ENCODE assay signal across 28 mouse cellular contexts in genomic region chr4:57185462-57185861, GRCm38 (mm10). TPM values are rescaled to one million over a fixed set of nuclear protein-coding genes. Genes with fewer than 3 reads are reported as not detected.
DNase-seq lines count a peak whose midpoint lies in the region; ATAC-seq and TF ChIP-seq lines count a peak whose summit lies in the region.
"Had no signal": no experiment of that assay in that cellular context is flagged by ENCODE, and none has a peak within 500 bp of the region (broad histone marks: within the 10 kb centered on the region; RNA-seq: fewer than 3 reads in every experiment).

No protein-coding gene starts in this region.

- peak; percentile 56; the same call in 1 of the 2 replicates for ATAC-seq in kidney, embryonic 16.5 days (ENCODE audit: low FRiP score, low TSS enrichment)
- no peak for ATAC-seq in embryonic facial prominence, embryonic 14.5 days (ENCODE audit: low read depth)
- peak; percentile 39 for ATAC-seq in intestine, postnatal 0 days
- peak; percentile 45; the same call in 1 of the 2 replicates for ATAC-seq in stomach, embryonic 16.5 days (ENCODE audit: insufficient read depth, low FRiP score)
- ATAC-seq: CD4-positive, CD25-positive, alpha-beta regulatory T cell, adult 4 months; forebrain, embryonic 14.5 days had no signal

- no peak overlapping the region for H3K9ac ChIP-seq in kidney, embryonic 16.5 days (replicated peaks; ENCODE audit: low read length)
- H3K9ac ChIP-seq in embryonic facial prominence, embryonic 14.5 days (ENCODE audit: low read depth, low read length), result no peak overlapping the region
- no peak overlapping the region for H3K9ac ChIP-seq in intestine, postnatal 0 days (ENCODE audit: low read depth, low read length)
- no peak overlapping the region for H3K9ac ChIP-seq in stomach, embryonic 16.5 days (ENCODE audit: low read length)
- H3K9ac ChIP-seq: embryonic facial prominence, embryonic 13.5 days; hindbrain, embryonic 13.5 days; limb, embryonic 12.5 days; liver, embryonic 15.5 days; lung, embryonic 15.5 days; midbrain, embryonic 12.5 days; neural tube, embryonic 15.5 days had no signal

- no peaks in the 10 kb centered on the region for H3K9me3 ChIP-seq in kidney, embryonic 16.5 days (ENCODE audit: low read length)
- H3K9me3 ChIP-seq in embryonic facial prominence, embryonic 14.5 days (ENCODE audit: control insufficient read depth, low read length), result no peaks in the 10 kb centered on the region
- H3K9me3 ChIP-seq in intestine, postnatal 0 days (ENCODE audit: control insufficient read depth), result no peaks in the 10 kb centered on the region
- no peaks in the 10 kb centered on the region for H3K9me3 ChIP-seq in stomach, embryonic 16.5 days (replicated peaks; ENCODE audit: control insufficient read depth, low read length)
- H3K9me3 ChIP-seq: embryonic facial prominence, embryonic 13.5 days; hindbrain, embryonic 13.5 days; limb, embryonic 12.5 days; liver, embryonic 15.5 days; lung, embryonic 15.5 days; midbrain, embryonic 12.5 days; neural tube, embryonic 15.5 days had no signal

- no peak overlapping the region for H3K4me3 ChIP-seq in kidney, embryonic 16.5 days (ENCODE audit: low read length)
- no peak overlapping the region for H3K4me3 ChIP-seq in embryonic facial prominence, embryonic 14.5 days (ENCODE audit: low read depth, low read length)
- no peak overlapping the region for H3K4me3 ChIP-seq in intestine, postnatal 0 days (ENCODE audit: low read depth, low read length)
- no peak overlapping the region for H3K4me3 ChIP-seq in stomach, embryonic 16.5 days (replicated peaks; ENCODE audit: low read length)
- H3K4me3 ChIP-seq: embryonic facial prominence, embryonic 13.5 days; hindbrain, embryonic 13.5 days; left cerebral cortex, adult 2 months; limb, embryonic 12.5 days; liver, embryonic 15.5 days; lung, embryonic 15.5 days; midbrain, embryonic 12.5 days; neural tube, embryonic 15.5 days had no signal

- DNase-seq in kidney, adult 8-10 months, result no peak
- DNase-seq in embryonic facial prominence, embryonic 14.5 days (ENCODE audit: low spot score), result peak; percentile 33
- no peak for DNase-seq in layer of hippocampus, adult 9-10 months (ENCODE audit: low spot score)
- no peak for DNase-seq in heart, postnatal 36 days
- DNase-seq: adrenal gland, adult 2 months; adrenal gland, postnatal 36 days; cerebellum, adult 2 months; cerebellum, postnatal 14 days; gastrocnemius, postnatal 14 days; heart, postnatal 14 days; kidney, adult 9 months; kidney, postnatal 14 days; retina, postnatal 1 day; right cerebral cortex, postnatal 14 days; thymus, postnatal 4 days had no signal

- intact Hi-C loops in heart, postnatal 36 days (cut with DNase I), result no loop called here

- H3K36me3 ChIP-seq in kidney, embryonic 16.5 days (ENCODE audit: insufficient read depth, low read length), result no peaks in the 10 kb centered on the region
- H3K36me3 ChIP-seq in embryonic facial prominence, embryonic 14.5 days (ENCODE audit: control insufficient read depth, insufficient read depth, low read length), result no peaks in the 10 kb centered on the region
- no peaks in the 10 kb centered on the region for H3K36me3 ChIP-seq in intestine, postnatal 0 days (ENCODE audit: control insufficient read depth, insufficient read depth)
- H3K36me3 ChIP-seq in stomach, embryonic 16.5 days (ENCODE audit: control insufficient read depth, insufficient read depth, low read length), result no peaks in the 10 kb centered on the region
- H3K36me3 ChIP-seq: embryonic facial prominence, embryonic 13.5 days; hindbrain, embryonic 13.5 days; limb, embryonic 12.5 days; liver, embryonic 15.5 days; lung, embryonic 15.5 days; midbrain, embryonic 12.5 days; neural tube, embryonic 15.5 days had no signal

- no peak overlapping the region for H3K27ac ChIP-seq in kidney, embryonic 16.5 days (ENCODE audit: low read length)
- H3K27ac ChIP-seq in embryonic facial prominence, embryonic 14.5 days (replicated peaks; ENCODE audit: low read depth, low read length), result no peak overlapping the region
- H3K27ac ChIP-seq in intestine, postnatal 0 days (ENCODE audit: low read depth, low read length), result peak overlapping the region; percentile 68
- H3K27ac ChIP-seq in stomach, embryonic 16.5 days (ENCODE audit: low read length), result peak overlapping the region; percentile 58
- H3K27ac ChIP-seq: embryonic facial prominence, embryonic 13.5 days; hindbrain, embryonic 13.5 days; left cerebral cortex, adult 2 months; limb, embryonic 12.5 days; liver, embryonic 15.5 days; lung, embryonic 15.5 days; midbrain, embryonic 12.5 days; neural tube, embryonic 15.5 days had no signal

- no peaks in the 10 kb centered on the region for H3K27me3 ChIP-seq in kidney, embryonic 16.5 days (ENCODE audit: insufficient read depth, low read length)
- H3K27me3 ChIP-seq in embryonic facial prominence, embryonic 14.5 days (replicated peaks; ENCODE audit: control insufficient read depth, insufficient read depth, low read length), result no peaks in the 10 kb centered on the region
- no peaks in the 10 kb centered on the region for H3K27me3 ChIP-seq in intestine, postnatal 0 days (replicated peaks; ENCODE audit: control insufficient read depth, insufficient read depth, low read length)
- H3K27me3 ChIP-seq in stomach, embryonic 16.5 days (ENCODE audit: control insufficient read depth, insufficient read depth, low read length), result no peaks in the 10 kb centered on the region
- H3K27me3 ChIP-seq: embryonic facial prominence, embryonic 13.5 days; hindbrain, embryonic 13.5 days; limb, embryonic 12.5 days; lung, embryonic 15.5 days; midbrain, embryonic 12.5 days; neural tube, embryonic 15.5 days had no signal

- no peak for TF ChIP-seq CTCF in intestine, postnatal 0 days (IDR thresholded peaks at IDR 0.05; ENCODE audit: low read depth)

- no peak overlapping the region for H3K4me2 ChIP-seq in kidney, embryonic 16.5 days (replicated peaks; ENCODE audit: low read depth, low read length)
- H3K4me2 ChIP-seq in embryonic facial prominence, embryonic 14.5 days (ENCODE audit: low read depth, low read length), result no peak overlapping the region
- peak overlapping the region; percentile 37 for H3K4me2 ChIP-seq in intestine, postnatal 0 days (replicated peaks; ENCODE audit: low read depth)
- H3K4me2 ChIP-seq in stomach, embryonic 16.5 days (ENCODE audit: low read depth, low read length), result 0 out of 2 replicates have a peak overlapping the region, but pooled peaks have one; percentile 6
- H3K4me2 ChIP-seq: embryonic facial prominence, embryonic 13.5 days; hindbrain, embryonic 13.5 days; limb, embryonic 12.5 days; liver, embryonic 15.5 days; lung, embryonic 15.5 days; midbrain, embryonic 12.5 days; neural tube, embryonic 15.5 days had no signal

- H3K4me1 ChIP-seq in kidney, embryonic 16.5 days (ENCODE audit: insufficient read depth, low read length), result peaks cover 11% of the 10 kb centered on the region
- H3K4me1 ChIP-seq in embryonic facial prominence, embryonic 14.5 days (ENCODE audit: control insufficient read depth, insufficient read depth, low read length), result no peaks in the 10 kb centered on the region
- H3K4me1 ChIP-seq in intestine, postnatal 0 days (replicated peaks; ENCODE audit: control insufficient read depth, insufficient read depth, low read length), result peaks cover 4% of the 10 kb centered on the region; the same call in 1 of the 2 replicates
- H3K4me1 ChIP-seq in stomach, embryonic 16.5 days (ENCODE audit: control insufficient read depth, insufficient read depth, low read length), result no peaks in the 10 kb centered on the region
- H3K4me1 ChIP-seq: liver, embryonic 15.5 days; lung, embryonic 15.5 days; neural tube, embryonic 15.5 days had no signal

- WGBS in kidney, embryonic 16.5 days, result 73% methylated on average over 8 of the region's 8 CpGs
- 69% methylated on average over 8 of the region's 8 CpGs for WGBS in embryonic facial prominence, embryonic 14.5 days
- 34% methylated on average over 8 of the region's 8 CpGs for WGBS in intestine, postnatal 0 days
- WGBS in stomach, embryonic 16.5 days, result 66% methylated on average over 8 of the region's 8 CpGs

RNA-seq across cellular contexts. Expression of gene Epb41l4b, which starts 42.2 kb away (rescaled TPM):
- 2.0 and 2.5 TPM in 2 replicates for polyA plus RNA-seq in kidney, embryonic 16.5 days (2015; fragmentation: Nextera tagmentation; extraction: Ambion mirVana)
- polyA plus RNA-seq in embryonic facial prominence, embryonic 14.5 days (2014; fragmentation: Nextera tagmentation; extraction: Ambion mirVana), result 4.8 and 5.2 TPM in 2 replicates
- 47.7 and 47.8 TPM in 2 replicates for polyA plus RNA-seq in intestine, postnatal 0 days (2015; fragmentation: Nextera tagmentation; extraction: Ambion mirVana)
- polyA plus RNA-seq in stomach, embryonic 16.5 days (2015; fragmentation: Nextera tagmentation; extraction: Ambion mirVana), result 7.5 and 11.6 TPM in 2 replicates
- 1 to 10 TPM; 2.8 to 3.3 TPM for total RNA-seq in heart, postnatal 36 days (2021)
- polyA plus RNA-seq: CD4-positive, CD25-positive, alpha-beta regulatory T cell, adult 4 months had no signal

Comparison
In these comparisons a context has a peak if more than half of its experiments do, and no peak if none do; other contexts are left out.
1. H3K27ac ChIP-seq: peak in intestine, postnatal 0 days (single experiment) and stomach, embryonic 16.5 days (single experiment); none in kidney, embryonic 16.5 days (single experiment) and embryonic facial prominence, embryonic 14.5 days (single experiment).
2. H3K4me2 ChIP-seq: peak in intestine, postnatal 0 days (single experiment) and stomach, embryonic 16.5 days (single experiment); none in kidney, embryonic 16.5 days (single experiment) and embryonic facial prominence, embryonic 14.5 days (single experiment).